In the genomic region with DNA sequence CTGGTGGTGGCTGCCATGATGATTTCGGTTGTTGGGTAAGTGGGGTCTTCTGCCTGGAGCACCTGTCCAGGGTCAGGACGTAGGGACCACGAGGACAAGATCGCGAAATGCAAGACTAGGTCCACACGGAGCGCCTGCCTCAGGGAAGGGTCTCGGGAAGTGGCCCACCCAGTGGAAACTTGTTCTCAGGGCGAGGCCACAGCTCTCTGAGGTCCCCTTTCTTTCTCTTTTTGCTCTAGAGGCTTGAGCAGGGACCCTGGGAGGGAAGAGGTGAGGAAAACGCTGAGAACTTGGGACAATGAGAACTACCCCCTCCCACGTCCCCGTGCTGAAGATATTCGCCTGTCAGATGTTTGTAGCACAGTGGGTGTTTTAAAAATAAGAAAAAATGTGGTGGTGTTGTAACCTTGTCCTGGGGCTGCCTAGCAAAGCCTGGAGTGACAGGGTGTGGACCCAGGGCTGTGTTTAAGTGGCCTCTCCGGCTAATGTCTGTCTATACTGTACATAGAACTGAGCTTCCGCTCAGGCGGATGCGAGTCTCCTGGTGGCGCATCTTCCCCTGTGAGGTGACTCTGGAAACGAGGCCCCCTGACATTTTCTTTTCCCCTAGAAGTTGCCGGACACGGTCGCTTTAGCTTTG, we compare ENCODE assay signal across 9 mouse cellular contexts. TPM values are rescaled to one million over a fixed set of nuclear protein-coding genes. Genes with fewer than 3 reads are reported as not detected.
DNase-seq lines count a peak whose midpoint lies in the region; ATAC-seq and TF ChIP-seq lines count a peak whose summit lies in the region.
"Had no signal": no experiment of that assay in that cellular context is flagged by ENCODE, and none has a peak within 500 bp of the region (broad histone marks: within the 10 kb centered on the region; RNA-seq: fewer than 3 reads in every experiment).

No protein-coding gene starts in this region.

- WGBS in forebrain, postnatal 0 days, result 2% methylated on average over 22 of the region's 22 CpGs
- WGBS in limb, embryonic 11.5 days, result 4% methylated on average over 22 of the region's 22 CpGs
- WGBS in midbrain, embryonic 10.5 days, result 4% methylated on average over 22 of the region's 22 CpGs

- intact Hi-C loops in gastrocnemius, postnatal 14 days (cut with DNase I; ENCODE audit: low total_unique reads), result loop anchor here (5.0 kb wide), 1 partner anchor 36 kb away; no protein-coding TSS in a partner anchor

- peak overlapping the region; percentile 82 for H3K4me2 ChIP-seq in forebrain, postnatal 0 days (ENCODE audit: low read depth)
- peak overlapping the region; percentile 68 for H3K4me2 ChIP-seq in limb, embryonic 11.5 days (ENCODE audit: low read depth, severe bottlenecking)

- H3K36me3 ChIP-seq in forebrain, postnatal 0 days (ENCODE audit: insufficient read depth), result peaks cover 6% of the 10 kb centered on the region
- no peaks in the 10 kb centered on the region for H3K36me3 ChIP-seq in limb, embryonic 11.5 days (ENCODE audit: control insufficient read depth, insufficient read depth, low read length)
- H3K36me3 ChIP-seq in midbrain, embryonic 10.5 days, result peaks cover 9% of the 10 kb centered on the region

- H3K9me3 ChIP-seq in forebrain, postnatal 0 days (ENCODE audit: low read length), result no peaks in the 10 kb centered on the region
- no peaks in the 10 kb centered on the region for H3K9me3 ChIP-seq in limb, embryonic 11.5 days (ENCODE audit: control insufficient read depth, low read length)
- H3K9me3 ChIP-seq in midbrain, embryonic 10.5 days (replicated peaks), result 0 out of 2 replicates have a peak, but pooled peaks cover 5% of the 10 kb centered on the region

- peaks cover 13% of the 10 kb centered on the region; the same call in 1 of the 2 replicates for H3K4me1 ChIP-seq in forebrain, postnatal 0 days (ENCODE audit: insufficient read depth)
- H3K4me1 ChIP-seq in limb, embryonic 11.5 days (ENCODE audit: control insufficient read depth, insufficient read depth, low read length), result peaks cover 4% of the 10 kb centered on the region
- H3K4me1 ChIP-seq in midbrain, embryonic 10.5 days, result peaks cover 25% of the 10 kb centered on the region

- peak overlapping the region; percentile 62 for H3K9ac ChIP-seq in forebrain, postnatal 0 days
- peak overlapping the region; percentile 41 for H3K9ac ChIP-seq in limb, embryonic 11.5 days (ENCODE audit: low read length)

- no peak for TF ChIP-seq CTCF in forebrain, postnatal 0 days (IDR thresholded peaks at IDR 0.05; ENCODE audit: low read depth)

- peak; percentile 50 for ATAC-seq in forebrain, postnatal 0 days
- peak; percentile 55 for ATAC-seq in limb, embryonic 11.5 days (ENCODE audit: insufficient number of reproducible peaks, low FRiP score, low TSS enrichment, low read depth)

- peak; percentile 22 to 31 for DNase-seq in layer of hippocampus, postnatal 36 days
- DNase-seq in layer of hippocampus, adult 9-11 months, result no peak
- DNase-seq in ZHBTc4 (ENCODE audit: low read depth, low spot score), result peak; percentile 30
- DNase-seq in forebrain, postnatal 0 days, result peak; percentile 28
- DNase-seq in limb, embryonic 11.5 days (ENCODE audit: low spot score), result no peak
- no peak for DNase-seq in midbrain, embryonic 10.5 days (ENCODE audit: low spot score)
- peak; percentile 66 for DNase-seq in thymus, postnatal 0 days (ENCODE audit: low spot score)
- DNase-seq in gastrocnemius, postnatal 14 days, result no peak

- peak overlapping the region; percentile 61 for H3K4me3 ChIP-seq in forebrain, postnatal 0 days (ENCODE audit: low read depth, low read length)
- H3K4me3 ChIP-seq in limb, embryonic 11.5 days (ENCODE audit: low read depth, low read length), result peak overlapping the region; percentile 46
- peak overlapping the region; percentile 62 for H3K4me3 ChIP-seq in midbrain, embryonic 10.5 days

- H3K27ac ChIP-seq in forebrain, postnatal 0 days (ENCODE audit: low read depth, low read length), result peak overlapping the region; percentile 17; the same call in 1 of the 2 replicates
- H3K27ac ChIP-seq in limb, embryonic 11.5 days (replicated peaks; ENCODE audit: low read depth, low read length), result no peak overlapping the region
- H3K27ac ChIP-seq in midbrain, embryonic 10.5 days (replicated peaks), result peak overlapping the region; percentile 75

- no peaks in the 10 kb centered on the region for H3K27me3 ChIP-seq in forebrain, postnatal 0 days (ENCODE audit: insufficient read depth, low read length)
- no peaks in the 10 kb centered on the region for H3K27me3 ChIP-seq in limb, embryonic 11.5 days (ENCODE audit: control insufficient read depth, insufficient read depth, low read length)
- peaks cover 14% of the 10 kb centered on the region for H3K27me3 ChIP-seq in midbrain, embryonic 10.5 days (ENCODE audit: low read depth, poor library complexity, severe bottlenecking)

RNA-seq across cellular contexts. Expression of a gene that starts 0.6 kb away (rescaled TPM):
- total RNA-seq in layer of hippocampus, postnatal 36 days (2021), result 100 to 1,000 TPM; 183 to 191 TPM
- total RNA-seq in forebrain, postnatal 0 days (2014; rRNA removed), result 101 and 121 TPM in 2 replicates
- 144 and 146 TPM in 2 replicates for polyA plus RNA-seq in forebrain, postnatal 0 days (2015; fragmentation: Nextera tagmentation; extraction: Ambion mirVana)
- 23.3 and 30.4 TPM in 2 replicates for polyA plus RNA-seq in limb, embryonic 11.5 days (2014; fragmentation: Nextera tagmentation; extraction: Ambion mirVana)
- 40.0 and 48.7 TPM in 2 replicates for polyA plus RNA-seq in midbrain, embryonic 10.5 days (2016; fragmentation: Nextera tagmentation; extraction: Ambion mirVana)
- 105 and 112 TPM in 2 replicates for polyA plus RNA-seq in thymus, postnatal 0 days (2015; fragmentation: Nextera tagmentation; extraction: Ambion mirVana)
- total RNA-seq in gastrocnemius, postnatal 14 days (2021), result 100 to 1,000 TPM; 186 to 210 TPM

RNA-seq across cellular contexts. Expression of a gene that starts 5.6 kb away (rescaled TPM):
- 10 to 100 TPM; 72.2 to 78.4 TPM for total RNA-seq in layer of hippocampus, postnatal 36 days (2021)
- 83.2 and 86.3 TPM in 2 replicates for total RNA-seq in forebrain, postnatal 0 days (2014; rRNA removed)
- polyA plus RNA-seq in forebrain, postnatal 0 days (2015; fragmentation: Nextera tagmentation; extraction: Ambion mirVana), result 61.3 and 67.2 TPM in 2 replicates
- polyA plus RNA-seq in limb, embryonic 11.5 days (2014; fragmentation: Nextera tagmentation; extraction: Ambion mirVana), result 102 and 116 TPM in 2 replicates
- polyA plus RNA-seq in midbrain, embryonic 10.5 days (2016; fragmentation: Nextera tagmentation; extraction: Ambion mirVana), result 85.0 and 85.6 TPM in 2 replicates
- 53.1 and 55.4 TPM in 2 replicates for polyA plus RNA-seq in thymus, postnatal 0 days (2015; fragmentation: Nextera tagmentation; extraction: Ambion mirVana)
- total RNA-seq in gastrocnemius, postnatal 14 days (2021), result 10 to 100 TPM; 41.3 to 44.6 TPM

RNA-seq across cellular contexts. Expression of a gene that starts 32.2 kb away (rescaled TPM):
- 10 to 100 TPM; 51.4 to 52.3 TPM for total RNA-seq in layer of hippocampus, postnatal 36 days (2021)
- total RNA-seq in forebrain, postnatal 0 days (2014; rRNA removed), result 30.7 and 32.7 TPM in 2 replicates
- 31.9 and 41.3 TPM in 2 replicates for polyA plus RNA-seq in forebrain, postnatal 0 days (2015; fragmentation: Nextera tagmentation; extraction: Ambion mirVana)
- 30.1 and 31.1 TPM in 2 replicates for polyA plus RNA-seq in limb, embryonic 11.5 days (2014; fragmentation: Nextera tagmentation; extraction: Ambion mirVana)
- polyA plus RNA-seq in midbrain, embryonic 10.5 days (2016; fragmentation: Nextera tagmentation; extraction: Ambion mirVana), result 24.1 and 28.8 TPM in 2 replicates
- polyA plus RNA-seq in thymus, postnatal 0 days (2015; fragmentation: Nextera tagmentation; extraction: Ambion mirVana), result 43.9 and 50.8 TPM in 2 replicates
- 10 to 100 TPM; 24.8 to 26.3 TPM for total RNA-seq in gastrocnemius, postnatal 14 days (2021)

RNA-seq across cellular contexts. Expression of a gene that starts 41.5 kb away (rescaled TPM):
- total RNA-seq in layer of hippocampus, postnatal 36 days (2021), result not detected
- 0.05 and 0.46 TPM in 2 replicates for total RNA-seq in forebrain, postnatal 0 days (2014; rRNA removed)
- polyA plus RNA-seq in forebrain, postnatal 0 days (2015; fragmentation: Nextera tagmentation; extraction: Ambion mirVana), result 0.08 and 0.11 TPM in 2 replicates
- polyA plus RNA-seq in limb, embryonic 11.5 days (2014; fragmentation: Nextera tagmentation; extraction: Ambion mirVana), result 0.96 and 1.2 TPM in 2 replicates
- not detected in 2 replicates for polyA plus RNA-seq in midbrain, embryonic 10.5 days (2016; fragmentation: Nextera tagmentation; extraction: Ambion mirVana)
- polyA plus RNA-seq in thymus, postnatal 0 days (2015; fragmentation: Nextera tagmentation; extraction: Ambion mirVana), result 0.13 and 0.18 TPM in 2 replicates
- 100 to 1,000 TPM; 106 to 144 TPM for total RNA-seq in gastrocnemius, postnatal 14 days (2021)
- polyA plus RNA-seq: frontal cortex, adult 2 months had no signal

Comparison
In these comparisons a context has a peak if more than half of its experiments do, and no peak if none do; other contexts are left out.
1. DNase-seq: peak in layer of hippocampus, postnatal 36 days (2 of 2), ZHBTc4 (single experiment), forebrain, postnatal 0 days (single experiment) and thymus, postnatal 0 days (single experiment); none in layer of hippocampus, adult 9-11 months (single experiment), limb, embryonic 11.5 days (single experiment), midbrain, embryonic 10.5 days (single experiment) and gastrocnemius, postnatal 14 days (single experiment).
2. Peak in every context shown above with its lines, with median percentiles within 50 percentile points of each other: H3K4me3 ChIP-seq.